Mouse (Mus musculus) heart, adult 2 months (tissue): Measurements from ENCODE around the gene 5830473C10Rik. TPM values are rescaled to one million over a fixed set of nuclear protein-coding genes. Genes with fewer than 3 reads are reported as not detected.

Experiments used
- DNase-seq, 2 experiments: peaks; one replicate each; pipeline ENCODE4 v3.0.0; 2021
- H3K27ac ChIP-seq: fragments of 200-600 bp; 2 replicates; pipeline ENCODE4 v1.8.1; 2022
- H3K27me3 ChIP-seq: fragments of 200-500 bp; 2 replicates; pipeline ENCODE4 v1.6.1; 2012; ENCODE audit warnings: mild to moderate bottlenecking, low read length, inconsistent platforms, mixed read lengths; ENCODE audit not compliant: control insufficient read depth, insufficient read depth
- H3K36me3 ChIP-seq: fragments of 200-500 bp; 2 replicates; pipeline ENCODE4 v1.6.1; 2012; ENCODE audit warnings: low read length, inconsistent platforms; ENCODE audit not compliant: control insufficient read depth, insufficient read depth
- H3K4me1 ChIP-seq: fragments of 200-500 bp; 2 replicates; pipeline ENCODE4 v1.6.1; 2011; ENCODE audit warnings: low read length; ENCODE audit not compliant: control insufficient read depth, insufficient read depth
- H3K4me3 ChIP-seq: fragments of 200-600 bp; 2 replicates; pipeline ENCODE4 v1.8.1; 2022
- H3K79me2 ChIP-seq: fragments of 200-500 bp; replicated peaks from 2 replicates; pipeline ENCODE4 v1.6.1; 2012; ENCODE audit warnings: mild to moderate bottlenecking, inconsistent platforms, low read length, moderate library complexity, mixed read lengths; ENCODE audit not compliant: control insufficient read depth, insufficient read depth
- H3K9ac ChIP-seq: fragments of 200-500 bp; 2 replicates; pipeline ENCODE4 v1.6.1; 2012; ENCODE audit warnings: low read depth, mild to moderate bottlenecking, control low read depth, inconsistent platforms, low read length, mixed read lengths
- CTCF ChIP-seq: fragments of 200-600 bp; IDR thresholded peaks from 2 replicates; pipeline ENCODE4 v1.8.1; 2022; ENCODE audit warnings: antibody characterized with exemption, mild to moderate bottlenecking, moderate library complexity
- EP300 ChIP-seq: fragments of 200-500 bp; IDR thresholded peaks from 2 replicates; pipeline ENCODE4 v1.6.1; 2011; ENCODE audit warnings: low read depth, low read length, control low read depth; ENCODE audit not compliant: insufficient read depth
- POLR2A ChIP-seq: fragments of 200-500 bp; IDR thresholded peaks from 2 replicates; pipeline ENCODE4 v1.6.1; 2011; ENCODE audit warnings: mild to moderate bottlenecking, low read depth, low read length, control low read depth; ENCODE audit not compliant: insufficient read depth
- WGBS: fragments of 180-500 bp; shearing (Covaris S2); methylation state at CpG from one replicate; pipeline ENCODE4 v1.1.7; 2018; 5-methylcytosine and 5-hydroxymethylcytosine counted together
- intact Hi-C: fragments of 180-260 bp; cut with DNase I; formaldehyde crosslinking; loops from one replicate; pipeline ENCODE4 v1.15.1; 2025
- polyA plus RNA-seq: library from polyadenylated mRNA; depleted of rRNA; stranded (reverse); fragments of >200 nt; gene quantifications from 2 replicates; pipeline ENCODE4 v1.2.3, GENCODE M21; 2012; rRNA removed
- total RNA-seq, 2 experiments: library from RNA; stranded (reverse); gene quantifications; 2 replicates each; pipeline ENCODE4 v1.2.3; 2021

5830473C10Rik gene
- total and polyA plus RNA-seq, 3 experiments, result not detected

DNA sequence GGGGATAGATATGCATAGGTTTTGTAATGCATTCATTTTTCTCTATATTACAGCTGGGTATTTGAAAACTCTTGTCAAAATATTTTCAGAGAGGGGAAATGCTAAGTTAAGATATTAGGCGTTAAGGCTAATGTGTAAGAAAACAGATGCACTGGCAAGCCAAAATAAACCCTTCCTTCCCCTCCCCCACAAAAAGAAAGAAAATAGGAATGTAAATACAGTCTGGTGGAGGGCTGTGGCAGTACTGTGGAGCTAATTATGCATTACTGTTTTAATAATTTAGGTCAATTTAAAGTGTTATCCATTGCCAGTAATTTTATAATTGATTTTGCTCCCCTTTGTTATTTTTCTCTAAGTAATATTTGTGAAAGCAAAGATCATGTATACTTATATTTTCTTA is 67.6 kb downstream of the 5830473C10Rik start:
- Histone ChIP-seq H3K36me3 (no peaks in the 10 kb centered on the region), H3K4me3 (no peak overlapping the region), H3K9ac (no peak overlapping the region), H3K4me1 (no peaks in the 10 kb centered on the region), H3K79me2 (no peaks in the 10 kb centered on the region), H3K27me3 (no peaks in the 10 kb centered on the region; the same call in 1 of the 2 replicates), H3K27ac (no peak overlapping the region)
- no peak for DNase-seq
- TF ChIP-seq POLR2A (no peak), CTCF (no peak), EP300 (no peak)
- intact Hi-C loops, result no loop called here
- 38% methylated on average over 1 of the region's 1 CpGs for WGBS

DNA sequence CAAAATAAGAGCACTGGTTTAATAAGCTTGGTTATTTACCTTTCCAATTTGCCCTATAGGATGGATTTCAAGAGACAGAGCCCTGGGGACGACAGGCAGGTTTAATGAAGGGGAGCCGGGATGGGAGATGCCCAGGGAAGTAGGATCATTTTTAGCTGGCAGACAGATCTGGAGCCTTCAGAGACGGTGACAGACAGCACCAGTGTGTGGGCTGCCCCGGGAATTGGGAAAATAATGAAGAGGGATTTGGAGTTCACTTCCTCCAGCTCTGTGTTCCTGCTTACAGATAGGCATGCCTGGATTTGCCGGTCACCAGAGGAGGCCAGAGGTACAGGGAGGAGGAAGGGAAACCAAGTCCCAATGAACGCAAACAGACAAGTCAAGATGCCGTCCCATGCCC is 74.0 kb downstream of the 5830473C10Rik start:
- 79% methylated on average over 7 of the region's 7 CpGs for WGBS
- no peaks in the 10 kb centered on the region for H3K79me2 ChIP-seq
- DNase-seq, result no peak
- H3K9ac ChIP-seq, result no peak overlapping the region
- no peaks in the 10 kb centered on the region for H3K36me3 ChIP-seq
- H3K4me3 ChIP-seq, result no peak overlapping the region
- intact Hi-C loops, result no loop called here
- TF ChIP-seq EP300 (no peak), CTCF (no peak), POLR2A (no peak)
- H3K27me3 ChIP-seq, result no peaks in the 10 kb centered on the region; the same call in 1 of the 2 replicates
- no peaks in the 10 kb centered on the region for H3K4me1 ChIP-seq
- no peak overlapping the region for H3K27ac ChIP-seq

DNA sequence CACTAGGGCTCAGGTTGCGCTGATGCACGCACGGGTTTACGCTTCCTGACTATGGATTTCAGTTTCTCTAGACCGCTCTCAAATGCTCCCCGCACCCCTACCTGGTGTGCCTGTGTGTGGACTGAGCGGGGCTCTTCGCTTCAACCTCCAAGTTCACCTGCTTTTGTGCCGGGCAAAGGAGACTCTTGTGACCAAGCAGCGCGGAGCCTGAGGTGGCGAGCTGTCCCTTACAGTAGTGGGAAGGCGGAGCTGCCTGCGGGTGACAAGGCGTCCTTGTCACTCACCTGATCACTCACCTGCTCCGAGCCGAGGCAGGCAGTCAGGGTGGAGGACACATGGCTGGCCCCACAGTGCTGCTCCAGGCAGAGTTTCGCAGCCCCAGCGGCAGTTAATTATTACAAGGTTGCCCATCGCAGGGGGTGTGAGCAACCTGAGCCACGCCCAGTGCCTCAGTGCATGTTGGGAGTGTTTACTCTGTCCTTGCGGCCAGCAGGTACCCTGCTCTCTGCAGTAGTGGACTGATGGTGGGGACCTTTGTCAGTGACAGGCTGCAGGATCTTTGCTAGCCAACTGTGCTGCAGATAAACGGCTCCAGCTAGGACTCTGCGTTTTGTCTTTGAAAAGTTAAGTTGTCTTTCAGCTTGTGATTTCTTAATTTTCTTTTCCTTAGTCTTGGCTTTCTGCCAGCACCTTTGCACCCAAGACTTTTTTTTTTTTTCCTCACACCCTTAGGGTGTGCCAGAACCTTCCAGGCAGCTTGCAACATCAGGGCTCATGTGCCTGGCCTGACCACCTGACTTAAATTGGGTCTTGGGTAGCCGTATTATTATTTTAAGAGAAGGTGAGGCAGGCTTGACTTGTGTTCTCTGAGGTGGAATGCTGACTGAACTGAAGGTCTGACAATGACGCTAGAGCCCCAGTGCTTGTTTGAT is 79.6 kb downstream of the 5830473C10Rik start, which contains the start of gene Rassf6:
Rassf6 (minus strand) TSS at position 372 of the 932 bp plus-strand sequence.
- H3K27ac ChIP-seq, result no peak within 1 kb of the TSS

DNA sequence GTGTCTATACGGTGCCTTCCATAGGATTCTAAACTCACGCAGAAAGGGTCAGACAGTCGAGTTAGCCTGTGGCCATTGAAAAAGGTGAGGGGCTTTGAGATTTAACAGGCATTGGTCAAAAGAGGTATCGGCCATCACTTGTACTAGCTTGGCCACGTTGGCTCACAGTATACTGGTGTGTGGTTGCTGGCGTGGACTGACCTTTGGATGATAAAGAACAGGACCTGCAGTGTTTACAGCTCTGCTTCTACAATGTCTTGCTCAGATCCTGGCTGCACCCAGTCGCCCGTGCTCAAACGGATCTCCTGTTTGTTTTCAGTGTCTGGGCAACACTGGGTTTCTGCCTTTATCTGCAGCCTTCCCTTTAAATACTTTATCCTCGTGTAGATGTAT is 80.3 kb downstream of the 5830473C10Rik start:
- H3K36me3 ChIP-seq, result no peaks in the 10 kb centered on the region
- WGBS, result 51% methylated on average over 10 of the region's 10 CpGs
- no peaks in the 10 kb centered on the region for H3K27me3 ChIP-seq
- intact Hi-C loops, result no loop called here
- no peaks in the 10 kb centered on the region for H3K79me2 ChIP-seq
- no peak overlapping the region for H3K9ac ChIP-seq
- no peak for TF ChIP-seq POLR2A
- no peak for TF ChIP-seq CTCF
- TF ChIP-seq EP300, result no peak
- H3K4me3 ChIP-seq, result no peak overlapping the region
- no peak for DNase-seq
- no peaks in the 10 kb centered on the region for H3K4me1 ChIP-seq
- H3K27ac ChIP-seq, result no peak overlapping the region

More for the DNA sequence above, 79.6 kb downstream of the 5830473C10Rik start, which contains the start of gene Rassf6:
- H3K9ac ChIP-seq, result no peak within 1 kb of the TSS
- H3K36me3 ChIP-seq, result no peaks in the 10 kb centered on the region
- no peaks in the 10 kb centered on the region for H3K79me2 ChIP-seq
- intact Hi-C loops, result no loop called here
- H3K4me3 ChIP-seq, result no peak within 1 kb of the TSS
- peak in 1 of 2 experiments; percentile 14 for DNase-seq
- H3K27me3 ChIP-seq, result no peaks in the 10 kb centered on the region
- TF ChIP-seq CTCF (no peak), POLR2A (no peak), EP300 (no peak)
- 10% methylated on average over 26 of the region's 26 CpGs for WGBS
- no peaks in the 10 kb centered on the region for H3K4me1 ChIP-seq

DNA sequence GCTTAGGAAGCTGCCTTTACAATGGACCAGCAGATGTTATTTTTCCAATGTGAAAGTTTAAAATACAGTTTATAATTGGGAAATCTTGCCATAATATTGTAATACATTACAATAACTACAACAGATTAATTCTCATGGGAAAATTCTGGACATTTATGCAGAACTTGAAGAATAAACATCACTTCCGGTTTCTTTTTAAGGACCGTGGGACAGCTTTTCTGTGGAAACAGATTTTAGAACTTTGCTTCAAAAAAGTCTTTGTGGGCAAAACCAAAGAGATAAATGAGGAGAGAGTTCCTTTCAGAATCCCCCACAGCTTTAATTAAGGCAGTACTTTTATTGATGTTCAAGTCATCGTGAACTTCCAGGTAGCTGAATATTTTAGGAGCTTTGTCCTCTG is 84.7 kb downstream of the 5830473C10Rik start:
- Histone ChIP-seq H3K27me3 (no peaks in the 10 kb centered on the region), H3K79me2 (no peaks in the 10 kb centered on the region), H3K4me1 (no peaks in the 10 kb centered on the region), H3K27ac (no peak overlapping the region), H3K36me3 (no peaks in the 10 kb centered on the region), H3K9ac (no peak overlapping the region), H3K4me3 (no peak overlapping the region)
- intact Hi-C loops, result no loop called here
- TF ChIP-seq CTCF (no peak), EP300 (no peak), POLR2A (no peak)
- 62% methylated on average over 3 of the region's 3 CpGs for WGBS
- DNase-seq, result no peak

DNA sequence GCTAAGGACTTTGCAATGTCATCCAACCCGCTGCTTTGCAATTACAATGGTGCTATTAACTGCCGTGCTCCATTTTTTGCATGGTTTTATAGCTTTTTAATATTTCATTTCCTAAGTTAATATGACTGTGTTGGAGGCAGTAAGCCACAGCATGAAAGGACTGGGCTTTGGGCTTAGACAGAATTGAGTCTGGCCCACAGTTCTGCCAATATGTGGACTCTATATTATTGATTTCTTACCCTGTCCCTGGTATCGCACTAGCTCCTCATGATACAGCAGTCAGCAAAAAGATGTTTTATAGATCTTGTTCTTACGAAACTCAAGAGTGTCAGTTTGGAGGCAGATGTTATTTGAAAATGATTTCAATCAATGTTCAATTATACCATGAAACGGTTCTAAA is 85.5 kb downstream of the 5830473C10Rik start:
- no peak overlapping the region for H3K9ac ChIP-seq
- intact Hi-C loops, result no loop called here
- H3K27me3 ChIP-seq, result no peaks in the 10 kb centered on the region
- no peak overlapping the region for H3K27ac ChIP-seq
- no peak for TF ChIP-seq EP300
- TF ChIP-seq CTCF, result no peak
- no peak for TF ChIP-seq POLR2A
- no peak overlapping the region for H3K4me3 ChIP-seq
- H3K36me3 ChIP-seq, result no peaks in the 10 kb centered on the region
- 89% methylated on average over 5 of the region's 5 CpGs for WGBS
- no peak for DNase-seq
- H3K79me2 ChIP-seq, result no peaks in the 10 kb centered on the region
- no peaks in the 10 kb centered on the region for H3K4me1 ChIP-seq

Other genes starting within 250 kb of the 5830473C10Rik start
- 10 to 100 TPM; 64.5 to 70.4 TPM for gene Ankrd17, start 194.5 kb upstream of the 5830473C10Rik start, total RNA-seq
- 21.8 and 45.5 TPM in 2 replicates for gene Ankrd17, start 194.5 kb upstream of the 5830473C10Rik start, polyA plus RNA-seq
- gene Gm9958, start 193.9 kb upstream of the 5830473C10Rik start, total RNA-seq, result under 1 TPM; 0.57 to 0.89 TPM
- gene Gm9958, start 193.9 kb upstream of the 5830473C10Rik start, polyA plus RNA-seq, result 0.61 and 1.1 TPM in 2 replicates
- not detected for gene Alb, start 100.2 kb upstream of the 5830473C10Rik start, total RNA-seq
- gene Alb, start 100.2 kb upstream of the 5830473C10Rik start, polyA plus RNA-seq, result 0.59 and 26.7 TPM in 2 replicates
- gene Afp, start 70.4 kb upstream of the 5830473C10Rik start, total RNA-seq, result not detected
- gene Afp, start 70.4 kb upstream of the 5830473C10Rik start, polyA plus RNA-seq, result not detected in 2 replicates
- not detected for gene Afm, start 42.2 kb upstream of the 5830473C10Rik start, total RNA-seq
- 0.23 TPM in 1 of 2 replicates, not detected in the other for gene Afm, start 42.2 kb upstream of the 5830473C10Rik start, polyA plus RNA-seq
- not detected for gene Rassf6, start 79.5 kb downstream of the 5830473C10Rik start, total RNA-seq
- gene Rassf6, start 79.5 kb downstream of the 5830473C10Rik start, polyA plus RNA-seq, result 0.27 TPM in 1 of 2 replicates, not detected in the other
- gene Cxcl5, start 198.3 kb downstream of the 5830473C10Rik start, total RNA-seq, result under 1 TPM in 1 of 2 experiments, not detected in 1; 0.31 TPM
- 0.06 and 0.23 TPM in 2 replicates for gene Cxcl5, start 198.3 kb downstream of the 5830473C10Rik start, polyA plus RNA-seq
- 10 to 100 TPM in 1 of 2 experiments, 1 to 10 TPM in 1; 9.6 to 56.5 TPM for gene Ppbp, start 207.4 kb downstream of the 5830473C10Rik start, total RNA-seq
- gene Ppbp, start 207.4 kb downstream of the 5830473C10Rik start, polyA plus RNA-seq, result 11.1 and 27.4 TPM in 2 replicates
- gene Pf4, start 211.3 kb downstream of the 5830473C10Rik start, total RNA-seq, result 10 to 100 TPM; 37.6 to 71.1 TPM
- gene Pf4, start 211.3 kb downstream of the 5830473C10Rik start, polyA plus RNA-seq, result 58.7 and 73.0 TPM in 2 replicates
- not detected for gene Cxcl3, start 225.0 kb downstream of the 5830473C10Rik start, total RNA-seq
- gene Cxcl3, start 225.0 kb downstream of the 5830473C10Rik start, polyA plus RNA-seq, result not detected in 2 replicates
- not detected for gene Cxcl15, start 233.4 kb downstream of the 5830473C10Rik start, total RNA-seq
- gene Cxcl15, start 233.4 kb downstream of the 5830473C10Rik start, polyA plus RNA-seq, result 1.00 TPM in 1 of 2 replicates, not detected in the other